Mouse (Mus musculus) heart, postnatal 0 days (tissue): Measurements from ENCODE around the gene Agfg1. TPM values are rescaled to one million over a fixed set of nuclear protein-coding genes. Genes with fewer than 3 reads are reported as not detected.

Experiments
- ATAC-seq: fragments of 200-750 bp; cut with Nextera tagmentation; 2 replicates; pipeline ENCODE4 v1.8.0; 2017; ENCODE audit warnings: low read depth, moderate number of reproducible peaks, moderate library complexity; ENCODE audit not compliant: insufficient read depth
- DNase-seq: peaks from one replicate; pipeline ENCODE4 v3.0.0-alpha.2; 2016; ENCODE audit warnings: low spot score
- H3K27ac ChIP-seq: fragments of 300-500 bp; sonication (generic); 2 replicates; pipeline ENCODE4 v1.5.1; 2014; ENCODE audit warnings: low read depth, mild to moderate bottlenecking
- H3K27me3 ChIP-seq: fragments of 300-500 bp; sonication (generic); 2 replicates; pipeline ENCODE4 v1.6.1; 2014; ENCODE audit warnings: low read length, mixed read lengths; ENCODE audit not compliant: control insufficient read depth, insufficient read depth
- H3K36me3 ChIP-seq: fragments of 300-500 bp; sonication (generic); replicated peaks from 2 replicates; pipeline ENCODE4 v1.6.1; 2014; ENCODE audit warnings: low read length, mixed read lengths; ENCODE audit not compliant: control insufficient read depth, insufficient read depth
- H3K4me1 ChIP-seq: fragments of 300-500 bp; sonication (generic); 2 replicates; pipeline ENCODE4 v1.6.1; 2014; ENCODE audit warnings: antibody characterized with exemption; ENCODE audit not compliant: control insufficient read depth, insufficient read depth
- H3K4me2 ChIP-seq: fragments of 300-500 bp; sonication (generic); 2 replicates; pipeline ENCODE4 v1.6.1; 2014; ENCODE audit warnings: low read depth, mild to moderate bottlenecking, low read length, moderate library complexity
- H3K4me3 ChIP-seq: fragments of 300-500 bp; sonication (generic); 2 replicates; pipeline ENCODE4 v1.5.1; 2014; ENCODE audit warnings: low read depth, low read length
- H3K9ac ChIP-seq: fragments of 300-500 bp; sonication (generic); replicated peaks from 2 replicates; pipeline ENCODE4 v1.6.1; 2014; ENCODE audit warnings: low read depth, low read length, mixed read lengths
- H3K9me3 ChIP-seq: fragments of 300-500 bp; sonication (generic); replicated peaks from 2 replicates; pipeline ENCODE4 v1.6.1; 2016; ENCODE audit warnings: low read length; ENCODE audit not compliant: control insufficient read depth
- CTCF ChIP-seq: IDR thresholded peaks from 2 replicates; pipeline ENCODE4 v1.5.1; 2016; ENCODE audit warnings: antibody characterized with exemption, control low read depth, low read depth
- EP300 ChIP-seq: IDR thresholded peaks from 2 replicates; pipeline ENCODE4 v1.6.1; 2016; ENCODE audit warnings: antibody characterized with exemption, low read depth
- whole genome bisulfite sequencing: fragments of 180-500 bp; shearing (Covaris S2); extraction: QIAGEN DNeasy Blood & Tissue Kit; methylation state at CpG from one replicate; pipeline ENCODE4 v1.1.7; 2014; 5-methylcytosine and 5-hydroxymethylcytosine counted together
- polyA plus RNA-seq: library from polyadenylated mRNA; unstranded; fragments of >200 nt; fragmentation: Nextera tagmentation; extraction: Ambion mirVana; gene quantifications from 2 replicates; pipeline ENCODE4 v1.2.1, GENCODE M21; 2015
- total RNA-seq: library from RNA; depleted of rRNA; stranded (reverse); fragments of >200 nt; gene quantifications from 2 replicates; pipeline ENCODE4 v1.2.3, GENCODE M21; 2014; ENCODE audit warnings: low replicate concordance

The Agfg1 gene
- total and polyA plus RNA-seq, 2 experiments from 2014 or later = 18.5 to 71.0 TPM

- H3K9ac ChIP-seq = no peak overlapping the region
- H3K4me3 ChIP-seq = no peak overlapping the region
- WGBS = 43% methylated on average over 18 of the region's 18 CpGs
- no peaks in the 10 kb centered on the region for H3K27me3 ChIP-seq
- ATAC-seq = peak; percentile 51; the same call in 1 of the 2 replicates
- H3K4me2 ChIP-seq = no peak overlapping the region; the same call in 1 of the 2 replicates
- no peaks in the 10 kb centered on the region for H3K9me3 ChIP-seq
- TF ChIP-seq EP300 (no peak), CTCF (no peak)
- DNase-seq = no peak
- no peak overlapping the region for H3K27ac ChIP-seq
- H3K4me1 ChIP-seq = no peaks in the 10 kb centered on the region
- no peaks in the 10 kb centered on the region for H3K36me3 ChIP-seq
Measured at GRCm38 (mm10) chr1:82795702-82796443, 43.4 kb upstream of the Agfg1 start.

- Histone ChIP-seq H3K4me2 (no peak overlapping the region), H3K9me3 (no peaks in the 10 kb centered on the region), H3K9ac (no peak overlapping the region), H3K4me1 (no peaks in the 10 kb centered on the region), H3K36me3 (no peaks in the 10 kb centered on the region), H3K4me3 (no peak overlapping the region), H3K27me3 (no peaks in the 10 kb centered on the region), H3K27ac (no peak overlapping the region)
- ATAC-seq = no peak
- no peak for DNase-seq
- TF ChIP-seq CTCF (no peak), EP300 (no peak)
- WGBS = 86% methylated on average over 4 of the region's 4 CpGs
Measured at GRCm38 (mm10) chr1:82797088-82797487, 42.2 kb upstream of the Agfg1 start.

GRCm38 (mm10) chr1:82798304-82798703, 41.0 kb upstream of the Agfg1 start:
- no peak overlapping the region for H3K9ac ChIP-seq
- DNase-seq (no peak), ATAC-seq (no peak)
- no peak overlapping the region for H3K4me2 ChIP-seq
- no peak overlapping the region for H3K27ac ChIP-seq
- no peaks in the 10 kb centered on the region for H3K9me3 ChIP-seq
- WGBS = 65% methylated on average over 5 of the region's 5 CpGs
- no peaks in the 10 kb centered on the region for H3K27me3 ChIP-seq
- H3K4me3 ChIP-seq = no peak overlapping the region
- TF ChIP-seq CTCF = no peak
- TF ChIP-seq EP300 = no peak
- no peaks in the 10 kb centered on the region for H3K4me1 ChIP-seq
- H3K36me3 ChIP-seq = no peaks in the 10 kb centered on the region

GRCm38 (mm10) chr1:82798922-82799321, 40.4 kb upstream of the Agfg1 start:
- Histone ChIP-seq H3K4me1 (no peaks in the 10 kb centered on the region), H3K9me3 (no peaks in the 10 kb centered on the region), H3K27me3 (no peaks in the 10 kb centered on the region), H3K27ac (no peak overlapping the region), H3K36me3 (no peaks in the 10 kb centered on the region), H3K4me3 (no peak overlapping the region), H3K4me2 (no peak overlapping the region), H3K9ac (no peak overlapping the region)
- ATAC-seq = no peak
- DNase-seq = no peak
- 87% methylated on average over 4 of the region's 4 CpGs for WGBS
- TF ChIP-seq EP300 (no peak), CTCF (no peak)

- Histone ChIP-seq H3K27me3 (no peaks in the 10 kb centered on the region), H3K36me3 (no peaks in the 10 kb centered on the region), H3K4me3 (no peak overlapping the region), H3K4me1 (0 out of 2 replicates have a peak, but pooled peaks cover 7% of the 10 kb centered on the region), H3K9ac (no peak overlapping the region), H3K27ac (no peak overlapping the region), H3K4me2 (no peak overlapping the region), H3K9me3 (no peaks in the 10 kb centered on the region)
- 51% methylated on average over 12 of the region's 12 CpGs for WGBS
- TF ChIP-seq CTCF = no peak
- TF ChIP-seq EP300 = no peak
- ATAC-seq (no peak), DNase-seq (no peak)
Measured at GRCm38 (mm10) chr1:82801105-82801783, 38.0 kb upstream of the Agfg1 start.
